Mouse (Mus musculus) frontal cortex, postnatal 36 days (tissue): Measurements from ENCODE around the gene Scarf1.
A peak's percentile ranks its signal among the peaks of the same experiment; 100 is the strongest.

ENCODE experiments used
- DNase-seq, 2 experiments: peaks; one replicate each; pipeline ENCODE4 v3.0.0; 2022; ENCODE audit warnings: low spot score in 2 of 2

Scarf1 gene

DNA sequence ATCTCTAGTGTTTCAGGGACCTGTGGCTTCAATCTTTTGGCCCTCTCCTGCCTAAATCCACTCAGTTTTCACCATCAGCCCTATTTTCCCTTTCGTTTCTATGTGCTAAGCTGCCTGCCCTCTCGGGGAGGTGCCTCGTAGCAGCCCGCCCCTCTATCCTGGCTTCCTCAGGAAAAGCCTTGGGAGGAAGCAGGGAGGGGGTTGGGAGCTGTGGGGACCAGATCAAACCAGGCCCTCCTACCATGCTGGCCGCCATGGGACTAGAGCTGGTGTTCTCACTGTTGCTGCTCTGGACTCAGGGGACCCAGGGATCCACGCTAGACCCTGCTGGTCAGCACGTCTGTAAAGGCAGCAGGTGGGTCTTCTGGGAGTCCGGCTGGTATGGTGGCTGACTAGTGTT lies at the start of gene Scarf1:
Scarf1 (plus strand) TSS at position 205 of the 400 bp plus-strand sequence.
- no peak for DNase-seq

DNA sequence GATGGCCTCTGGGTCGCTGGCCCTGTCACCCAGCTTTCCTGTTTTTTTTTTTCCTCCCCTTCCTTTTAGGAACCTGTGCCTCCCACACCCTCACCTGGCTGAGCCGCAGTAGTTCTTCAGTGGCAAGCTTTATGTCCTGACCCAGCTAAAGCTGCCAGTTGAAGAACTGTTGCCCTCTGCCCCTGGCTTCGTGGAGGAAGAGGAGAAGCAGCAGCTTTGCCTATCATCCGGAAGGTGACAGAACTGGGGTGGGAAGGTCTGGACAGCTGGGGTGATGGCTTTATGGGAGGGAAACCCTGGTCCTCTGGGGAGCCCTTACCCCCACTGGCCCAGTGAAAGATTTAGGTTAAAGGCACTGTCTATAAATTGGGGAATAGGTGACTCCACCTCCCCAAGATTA lies 49.7 kb upstream of the Scarf1 start:
- no peak for DNase-seq

DNA sequence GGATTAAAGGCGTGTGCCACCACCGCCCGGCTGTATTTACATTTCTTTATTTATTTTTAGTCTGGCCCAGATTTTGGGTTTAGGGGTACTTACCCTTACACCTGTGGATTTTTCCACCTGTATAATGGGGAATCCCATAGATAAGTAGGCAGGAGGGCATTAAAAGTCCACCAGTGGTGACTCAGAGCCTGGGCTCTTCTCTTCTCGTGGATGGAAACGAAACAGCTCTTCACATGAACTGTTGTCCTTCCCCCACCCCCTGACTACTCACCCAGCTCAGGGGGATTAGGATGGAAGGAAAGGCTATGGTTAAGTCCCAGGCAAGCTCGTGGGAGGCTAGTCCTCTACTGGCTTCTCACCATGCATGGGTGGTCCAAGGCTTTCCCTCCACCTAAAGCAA lies 48.9 kb upstream of the Scarf1 start:
- DNase-seq, result no peak

DNA sequence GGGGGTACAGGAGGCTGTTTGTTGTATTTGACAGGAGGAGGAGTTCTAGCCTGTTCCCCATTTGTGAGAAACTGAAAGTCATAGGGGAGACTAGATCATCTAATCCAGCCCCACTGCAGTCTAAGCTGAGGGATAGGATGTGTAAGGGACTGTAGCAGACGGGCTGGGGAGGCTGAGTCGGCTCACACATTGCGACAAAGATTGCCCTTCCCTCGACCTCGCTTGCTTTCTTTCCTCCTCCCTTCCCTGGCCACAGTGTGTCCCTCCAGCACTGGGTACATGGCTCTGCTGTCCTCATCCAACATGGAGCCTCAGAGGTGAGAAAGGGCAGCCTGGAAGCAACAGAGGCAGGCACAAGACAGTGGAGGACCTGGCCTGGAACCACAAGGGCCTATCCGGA lies 48.3 kb upstream of the Scarf1 start:
- DNase-seq, result no peak

DNA sequence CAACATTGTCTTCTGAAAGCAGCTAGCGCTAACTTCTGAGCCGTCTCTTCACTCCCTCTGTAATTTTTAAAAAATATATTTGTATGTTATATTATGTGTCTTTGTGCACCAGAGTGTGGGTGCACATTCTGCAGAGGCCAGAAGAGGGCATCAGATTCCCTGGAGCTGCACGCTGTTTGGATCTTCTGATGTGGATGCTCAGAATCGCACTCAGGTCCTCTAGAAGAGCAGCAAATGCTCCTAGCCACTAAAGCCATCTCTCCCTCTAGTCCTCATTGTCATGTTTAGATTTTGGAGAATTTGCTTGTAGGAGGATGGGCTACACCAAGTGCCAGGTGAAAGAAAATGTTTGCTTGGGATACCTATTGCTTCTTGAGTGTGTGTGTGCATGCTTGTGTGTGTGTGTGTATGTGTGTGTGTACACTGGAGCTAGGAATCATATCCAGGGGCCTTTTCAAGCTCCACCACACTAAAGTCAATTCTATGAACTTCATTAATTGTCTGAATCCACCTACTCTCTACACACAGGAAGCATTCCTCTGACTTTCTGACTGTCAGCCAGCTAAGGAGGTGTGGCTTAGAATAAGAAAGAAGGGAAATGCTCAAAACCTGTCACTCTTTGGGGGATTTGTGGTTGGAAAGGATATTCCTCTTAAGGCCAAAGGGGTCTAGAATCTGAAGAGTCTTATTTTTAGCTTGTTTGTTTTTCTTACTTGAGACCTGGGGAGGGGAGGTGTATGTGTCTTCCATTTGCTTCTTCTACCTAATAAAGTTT lies 46.4 kb upstream of the Scarf1 start:
- DNase-seq, result no peak

DNA sequence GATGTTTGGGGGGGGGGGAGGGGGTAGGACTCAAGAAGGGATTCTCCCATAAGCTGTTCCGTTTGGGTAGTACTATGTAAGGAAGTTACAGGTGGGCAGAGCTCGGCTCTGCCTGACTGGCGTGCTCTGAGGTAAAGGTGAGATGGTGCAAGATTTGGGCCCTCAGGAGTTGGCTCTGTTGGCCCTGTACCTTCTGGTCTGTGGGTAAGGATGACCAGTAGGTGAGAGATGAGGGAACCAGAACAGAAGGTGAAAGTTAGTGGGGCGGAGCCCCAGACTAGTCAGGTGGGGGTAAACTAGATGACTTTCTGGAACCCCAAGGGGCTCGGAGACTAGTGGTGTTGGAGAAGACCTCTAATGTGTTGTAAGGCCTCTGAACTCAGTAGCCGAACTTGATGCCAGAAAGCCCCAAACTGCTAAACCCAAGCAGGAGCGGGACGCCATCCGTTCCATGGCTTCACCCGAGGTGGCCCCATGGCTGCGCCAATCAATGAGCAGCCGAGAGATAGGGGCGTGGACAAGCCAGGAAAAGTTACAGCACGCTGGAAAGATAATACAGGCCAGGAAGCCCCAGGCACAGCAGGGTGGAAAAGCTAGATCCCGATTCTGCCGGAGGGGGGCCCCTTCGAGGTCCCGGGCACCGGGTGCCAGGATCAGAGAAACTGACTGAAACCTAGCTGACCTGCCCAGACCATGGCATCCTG lies 45.7 kb upstream of the Scarf1 start:
- DNase-seq, result no peak

DNA sequence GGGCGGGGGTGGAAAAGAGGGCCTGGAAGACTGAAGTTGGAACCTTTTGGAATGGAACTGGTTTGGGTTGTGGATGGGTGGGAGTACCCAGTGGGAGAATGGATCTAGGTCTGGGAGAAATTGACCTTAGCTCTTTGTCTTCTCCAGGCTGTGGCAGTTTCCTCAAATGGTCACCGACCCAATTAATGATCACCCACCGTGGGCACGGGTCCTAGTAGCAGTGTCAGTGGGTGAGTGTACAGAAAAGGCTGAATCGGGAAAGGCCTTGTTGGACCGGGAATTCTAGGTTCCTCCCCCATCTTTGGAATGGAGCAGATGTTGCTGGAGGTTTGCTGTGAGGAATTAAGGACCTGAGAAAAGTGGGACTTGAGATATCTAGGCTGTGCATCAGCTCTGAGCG lies 44.9 kb upstream of the Scarf1 start:
- no peak for DNase-seq

DNA sequence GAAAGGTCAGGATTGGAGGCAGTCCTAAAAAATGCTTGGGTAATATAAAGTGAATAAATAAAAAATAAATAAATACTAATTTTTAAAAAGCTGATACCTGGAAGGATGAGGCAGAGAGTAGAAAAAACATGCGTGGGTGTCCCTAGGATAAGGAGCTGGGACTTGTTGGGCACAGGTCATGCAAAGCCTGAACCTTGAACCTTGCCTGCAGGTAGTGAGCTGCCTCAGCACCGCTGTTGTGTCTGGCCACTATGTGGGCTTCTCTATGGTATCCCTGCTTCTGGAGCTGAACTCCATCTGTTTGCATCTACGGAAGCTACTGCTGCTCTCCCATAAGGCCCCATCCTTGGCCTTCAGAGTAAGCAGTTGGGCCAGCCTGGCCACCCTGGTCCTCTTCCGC lies 44.1 kb upstream of the Scarf1 start:
- no peak for DNase-seq

DNA sequence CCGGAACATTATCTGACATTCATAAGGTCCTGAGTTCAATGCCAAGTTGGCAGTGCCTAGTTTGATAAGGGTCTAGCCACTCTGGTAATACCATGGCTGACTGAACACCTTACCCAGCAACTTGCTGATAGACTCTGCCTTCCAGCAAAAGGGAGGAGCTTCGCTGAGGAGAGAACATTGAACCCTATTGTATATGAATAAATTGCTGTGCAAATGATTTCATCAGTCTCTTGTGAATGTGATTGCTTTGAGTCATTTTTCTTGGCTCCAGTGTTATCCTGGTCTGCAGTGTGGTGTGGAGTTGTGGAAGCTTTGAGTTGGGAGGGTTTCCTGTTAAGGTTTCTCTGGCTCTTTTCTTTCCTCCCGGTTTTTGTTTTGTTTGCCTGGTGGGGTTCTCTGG lies 42.7 kb upstream of the Scarf1 start:
- DNase-seq, result no peak

DNA sequence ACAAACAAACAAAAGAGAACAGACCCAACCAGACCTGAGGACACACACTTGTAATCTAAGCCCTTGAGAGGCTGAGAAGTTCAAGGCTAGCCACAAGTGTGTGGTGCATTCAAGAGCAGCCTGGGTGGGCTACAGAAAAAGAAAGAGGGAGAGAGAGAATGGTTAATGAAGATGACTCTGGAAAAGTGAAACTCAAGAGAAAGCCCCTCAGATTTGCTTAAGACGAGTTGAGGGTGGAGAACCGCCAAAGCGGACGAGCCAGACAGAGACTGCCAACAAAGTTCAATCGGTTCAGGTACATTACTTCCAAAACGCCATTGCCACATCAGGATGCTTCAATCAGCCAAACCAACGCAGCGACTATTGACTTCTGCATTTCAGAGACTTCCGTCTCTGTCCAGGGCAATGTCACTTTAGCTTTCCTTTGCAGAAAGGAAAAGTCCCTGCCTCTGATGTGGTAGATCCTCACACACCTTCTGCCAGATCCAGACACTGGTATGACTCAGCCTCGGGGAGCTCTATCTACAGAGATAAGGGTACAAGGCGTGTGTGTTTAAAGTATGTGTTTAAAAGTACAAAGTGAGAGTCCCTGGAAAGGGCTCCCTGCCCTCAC lies 40.8 kb upstream of the Scarf1 start:
- no peak for DNase-seq

DNA sequence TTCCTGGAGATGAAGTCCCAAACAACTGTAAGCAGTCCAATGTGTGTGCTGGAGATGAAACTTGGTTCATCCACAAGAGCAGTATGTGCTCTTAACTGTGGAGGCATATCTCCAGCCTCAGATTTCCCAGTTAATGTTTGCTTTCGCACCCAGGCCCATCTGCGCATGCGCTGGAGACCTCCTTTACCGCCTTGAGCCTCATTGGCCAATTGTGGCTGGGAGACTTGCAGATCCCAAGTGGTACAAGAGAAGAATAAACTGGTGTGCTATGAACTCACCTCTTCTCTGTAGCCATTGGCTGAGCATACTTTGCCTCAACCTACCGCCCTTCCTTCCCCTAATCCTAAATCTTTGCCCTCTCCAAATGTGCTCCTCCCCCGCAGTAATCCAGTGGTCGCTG lies 40.0 kb upstream of the Scarf1 start:
- no peak for DNase-seq

DNA sequence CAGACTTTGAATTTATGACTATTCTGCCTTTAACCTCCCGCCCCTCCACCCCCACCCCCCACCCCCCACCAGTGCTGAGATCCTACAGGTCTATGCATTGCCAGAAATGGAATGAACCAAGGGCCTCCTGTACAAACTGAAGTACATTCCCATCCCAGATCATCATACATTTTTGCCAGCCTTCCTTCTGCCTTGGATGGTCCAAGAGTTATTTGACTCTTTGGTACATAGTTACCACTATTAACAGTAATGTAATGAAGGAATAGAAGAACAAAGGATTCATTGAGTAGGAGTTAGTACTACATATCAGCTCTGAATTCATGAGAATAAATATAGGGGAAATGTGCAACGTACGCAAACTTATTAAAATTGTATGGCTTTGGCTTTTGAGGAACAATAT lies 27.1 kb upstream of the Scarf1 start:
- no peak for DNase-seq

DNA sequence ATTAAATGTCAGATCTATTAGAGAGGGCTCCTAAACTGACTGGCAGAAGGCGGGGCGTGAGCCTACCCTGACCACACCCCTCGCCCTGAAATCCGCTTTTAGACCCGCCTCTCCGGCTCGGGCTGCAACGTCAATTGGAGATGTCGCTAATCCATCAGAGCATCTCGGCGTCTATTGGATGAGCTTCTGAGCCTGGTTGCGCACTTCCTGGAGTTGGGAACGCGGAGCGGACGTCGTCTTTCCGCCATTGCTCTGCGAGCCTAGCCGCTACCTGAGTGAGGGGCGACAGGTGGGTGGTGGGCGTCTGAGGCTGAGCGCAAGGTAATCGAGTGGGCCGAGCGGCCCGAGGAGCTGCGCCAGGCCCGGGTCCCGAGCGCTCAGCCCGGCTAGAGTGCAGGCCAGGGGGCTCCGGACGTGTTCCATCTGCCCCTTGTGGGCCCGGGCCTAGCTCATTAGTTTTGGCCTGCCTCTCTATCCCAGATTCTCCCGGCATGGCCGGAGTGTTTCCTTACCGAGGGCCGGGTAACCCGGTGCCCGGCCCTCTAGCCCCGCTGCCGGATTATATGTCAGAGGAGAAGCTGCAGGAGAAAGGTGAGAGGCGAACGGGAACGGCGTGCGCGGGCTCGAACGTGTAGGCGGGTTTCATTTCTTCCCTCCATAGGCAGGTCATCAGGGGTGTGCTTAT lies 26.6 kb upstream of the Scarf1 start, which contains the start of gene Prpf8:
Prpf8 (plus strand) TSS at position 216 of the 685 bp plus-strand sequence.
- peak; percentile 98 to 99 for DNase-seq

DNA sequence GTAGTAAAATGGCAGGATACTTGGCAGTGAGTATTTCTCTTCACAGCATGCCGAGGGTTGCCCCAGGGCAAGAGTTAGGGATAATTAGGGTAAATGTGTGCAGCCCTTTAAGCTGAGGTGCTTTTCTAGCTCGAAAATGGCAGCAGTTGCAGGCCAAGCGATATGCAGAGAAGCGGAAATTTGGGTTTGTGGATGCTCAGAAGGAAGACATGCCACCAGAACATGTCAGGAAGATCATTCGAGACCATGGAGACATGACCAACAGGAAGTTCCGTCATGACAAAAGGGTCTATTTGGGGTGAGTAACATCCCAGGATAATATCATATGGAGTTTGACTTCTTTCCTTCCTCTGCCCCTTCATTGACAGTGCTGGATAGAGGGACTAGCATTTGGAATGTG lies 25.8 kb upstream of the Scarf1 start:
- no peak for DNase-seq

DNA sequence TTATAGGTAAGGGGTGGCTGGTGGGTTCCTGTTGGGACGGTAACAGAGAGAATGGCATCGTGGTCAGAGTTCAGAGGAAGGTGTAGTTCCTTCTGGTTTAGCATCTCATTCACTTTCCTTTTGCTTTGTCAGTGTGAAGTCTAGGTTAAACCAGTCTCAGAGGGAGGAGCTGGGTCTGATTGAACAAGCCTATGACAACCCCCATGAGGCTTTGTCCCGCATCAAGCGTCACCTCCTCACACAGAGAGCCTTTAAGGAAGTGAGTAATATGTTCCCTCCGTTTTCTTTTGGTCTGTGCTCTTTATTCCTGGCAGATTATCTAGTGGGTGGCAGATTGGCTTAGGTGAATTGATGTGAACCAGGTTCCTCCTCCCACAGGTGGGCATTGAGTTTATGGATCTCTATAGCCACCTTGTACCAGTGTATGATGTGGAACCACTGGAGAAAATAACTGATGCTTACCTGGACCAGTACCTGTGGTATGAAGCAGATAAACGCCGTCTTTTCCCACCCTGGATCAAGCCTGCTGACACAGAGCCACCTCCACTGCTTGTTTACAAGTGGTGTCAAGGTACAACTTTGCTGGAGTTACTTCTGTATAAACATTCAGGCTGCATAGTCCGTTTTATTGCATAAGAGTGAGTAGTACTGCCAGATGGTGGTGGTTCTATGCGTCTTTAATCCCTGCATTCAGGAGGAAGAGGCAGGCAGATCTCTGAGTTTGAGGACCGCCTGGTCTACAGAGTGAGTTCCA lies 18.9 kb upstream of the Scarf1 start:
- DNase-seq, result no peak

DNA sequence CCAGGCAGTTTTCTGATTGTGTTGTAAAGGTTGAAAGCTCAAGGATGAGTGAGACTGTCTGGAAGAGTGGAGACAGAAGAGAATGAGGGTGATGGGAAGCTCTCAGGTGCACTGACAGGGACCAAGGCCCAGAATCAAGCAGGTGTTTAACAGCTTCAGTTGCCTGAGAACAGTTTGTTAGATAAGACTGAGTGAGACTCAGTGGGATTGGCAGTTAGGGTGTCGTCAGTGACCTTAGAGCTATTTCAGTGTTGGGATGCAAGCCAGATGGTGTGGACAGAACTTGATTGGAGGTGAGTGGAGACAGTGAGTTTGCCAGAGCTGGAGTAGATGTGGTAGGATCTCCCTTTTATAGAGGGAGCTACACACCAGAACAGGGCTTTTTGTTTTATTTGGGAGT lies 15.2 kb upstream of the Scarf1 start:
- DNase-seq, result no peak

DNA sequence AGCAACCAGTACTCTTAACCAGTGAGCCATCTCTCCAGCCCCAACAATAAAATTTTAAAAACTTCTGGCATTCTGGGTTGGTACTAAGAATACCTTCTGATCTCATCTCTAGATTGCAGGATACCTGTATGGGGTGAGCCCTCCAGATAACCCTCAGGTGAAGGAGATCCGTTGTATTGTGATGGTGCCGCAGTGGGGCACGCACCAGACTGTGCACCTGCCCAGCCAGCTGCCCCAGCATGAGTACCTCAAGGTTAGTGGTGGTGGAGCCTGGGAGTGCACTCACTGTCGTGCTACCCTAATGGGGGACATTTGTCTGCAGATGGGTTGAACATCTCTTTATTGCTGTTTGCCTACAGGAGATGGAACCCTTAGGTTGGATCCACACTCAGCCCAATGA lies 5.2 kb upstream of the Scarf1 start:
- DNase-seq, result no peak

DNA sequence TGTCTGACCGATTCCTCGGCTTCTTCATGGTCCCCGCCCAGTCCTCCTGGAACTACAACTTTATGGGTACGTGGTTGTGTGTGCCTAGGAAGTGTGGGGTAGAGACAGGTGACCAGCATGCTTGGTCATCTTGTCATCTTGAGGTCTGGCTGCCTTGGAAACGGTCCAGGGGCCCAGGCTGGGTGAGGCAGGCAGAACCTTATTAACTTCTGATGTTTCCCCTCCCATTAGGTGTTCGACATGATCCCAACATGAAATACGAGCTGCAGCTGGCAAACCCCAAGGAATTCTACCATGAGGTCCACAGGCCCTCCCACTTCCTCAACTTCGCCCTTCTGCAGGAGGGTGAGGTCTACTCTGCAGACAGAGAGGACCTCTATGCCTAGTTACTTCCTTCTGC lies 4.4 kb upstream of the Scarf1 start:
- no peak for DNase-seq

DNA sequence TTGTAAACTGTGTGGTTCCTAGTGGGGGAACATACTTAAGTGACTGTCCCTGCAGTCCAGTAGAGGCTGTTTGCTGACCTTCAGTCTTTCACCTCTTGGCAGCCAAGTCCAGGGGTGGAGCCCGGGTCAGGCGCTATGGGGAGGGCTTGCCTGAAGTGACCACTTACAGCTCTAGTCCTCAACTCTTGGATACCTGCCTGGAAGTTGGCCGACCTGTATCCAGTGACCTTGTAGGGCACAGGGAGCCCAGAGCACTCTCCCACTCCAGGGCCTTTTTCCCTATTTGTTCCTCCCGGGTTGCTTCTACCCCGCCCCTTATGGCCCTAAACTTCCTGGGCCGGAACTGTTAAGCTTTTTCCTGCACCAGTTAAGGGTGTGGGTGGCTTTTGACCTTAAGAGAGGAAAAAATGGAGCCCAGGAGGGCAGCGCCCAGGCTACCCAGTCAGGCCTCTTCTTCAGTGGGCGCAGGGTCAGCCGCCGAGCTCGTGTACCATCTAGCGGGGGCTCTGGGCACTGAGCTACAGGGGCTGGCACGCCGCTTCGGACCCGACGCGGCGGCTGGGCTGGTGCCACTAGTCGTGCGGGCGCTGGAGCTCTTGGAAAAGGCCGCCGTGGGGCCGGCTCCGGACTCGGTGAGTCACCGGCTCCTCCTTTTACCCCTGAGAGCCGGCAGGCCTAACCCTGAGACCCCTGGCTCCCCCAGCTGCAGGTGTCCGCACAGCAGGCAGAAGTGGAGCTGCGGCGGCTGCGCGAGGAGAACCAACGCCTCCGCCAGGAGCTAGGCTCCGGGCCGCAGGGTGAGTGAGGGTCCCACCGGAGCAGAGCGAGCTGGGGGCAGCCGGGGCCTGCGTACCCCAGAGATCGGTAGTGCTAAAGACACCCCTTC lies 3.4 kb upstream of the Scarf1 start, which contains the start of gene Rilp:
Rilp (plus strand) TSS at position 354 of the 886 bp plus-strand sequence.
- DNase-seq, result peak; percentile 48 to 65

DNA sequence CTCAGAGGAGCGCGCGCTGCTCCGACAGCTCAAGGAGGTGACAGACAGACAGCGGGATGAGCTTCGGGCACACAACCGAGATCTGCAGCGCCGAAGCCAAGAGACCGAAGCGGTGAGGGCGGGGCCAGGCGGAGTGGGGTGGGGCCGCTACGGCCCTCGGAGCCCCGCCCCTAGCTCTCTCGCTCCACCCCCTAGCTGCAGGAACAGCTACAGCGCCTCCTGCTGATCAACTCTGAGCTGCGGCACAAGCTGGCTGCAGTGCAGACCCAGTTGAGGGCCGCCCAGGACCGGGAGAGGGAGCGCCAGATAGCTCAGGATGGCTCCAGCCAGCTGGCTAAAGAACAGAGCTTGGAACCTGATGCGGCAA lies 2.7 kb upstream of the Scarf1 start:
- peak; percentile 85 to 90 for DNase-seq

DNA sequence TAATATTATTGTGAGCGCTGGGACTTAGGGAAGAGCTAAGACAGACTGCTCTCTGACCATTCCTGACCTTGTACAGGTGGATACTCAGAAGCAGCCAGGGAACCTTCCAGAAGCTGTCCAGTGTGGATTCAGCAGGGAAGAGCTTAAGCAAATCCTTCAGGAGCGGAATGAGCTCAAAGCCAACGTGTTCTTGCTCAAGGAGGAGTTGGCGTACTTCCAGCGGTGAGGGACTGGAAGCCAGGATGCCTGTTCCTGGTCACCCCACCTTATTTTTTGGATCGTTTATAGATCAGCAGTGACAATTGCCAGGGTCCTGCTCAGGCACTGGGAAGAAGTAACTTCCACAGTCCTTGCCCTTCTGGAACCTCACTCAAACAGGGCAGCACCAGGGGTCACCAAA lies 2.1 kb upstream of the Scarf1 start:
- DNase-seq, result no peak
